Comparison of ENCODE assay signal across 8 mouse cellular contexts in the genomic region with DNA sequence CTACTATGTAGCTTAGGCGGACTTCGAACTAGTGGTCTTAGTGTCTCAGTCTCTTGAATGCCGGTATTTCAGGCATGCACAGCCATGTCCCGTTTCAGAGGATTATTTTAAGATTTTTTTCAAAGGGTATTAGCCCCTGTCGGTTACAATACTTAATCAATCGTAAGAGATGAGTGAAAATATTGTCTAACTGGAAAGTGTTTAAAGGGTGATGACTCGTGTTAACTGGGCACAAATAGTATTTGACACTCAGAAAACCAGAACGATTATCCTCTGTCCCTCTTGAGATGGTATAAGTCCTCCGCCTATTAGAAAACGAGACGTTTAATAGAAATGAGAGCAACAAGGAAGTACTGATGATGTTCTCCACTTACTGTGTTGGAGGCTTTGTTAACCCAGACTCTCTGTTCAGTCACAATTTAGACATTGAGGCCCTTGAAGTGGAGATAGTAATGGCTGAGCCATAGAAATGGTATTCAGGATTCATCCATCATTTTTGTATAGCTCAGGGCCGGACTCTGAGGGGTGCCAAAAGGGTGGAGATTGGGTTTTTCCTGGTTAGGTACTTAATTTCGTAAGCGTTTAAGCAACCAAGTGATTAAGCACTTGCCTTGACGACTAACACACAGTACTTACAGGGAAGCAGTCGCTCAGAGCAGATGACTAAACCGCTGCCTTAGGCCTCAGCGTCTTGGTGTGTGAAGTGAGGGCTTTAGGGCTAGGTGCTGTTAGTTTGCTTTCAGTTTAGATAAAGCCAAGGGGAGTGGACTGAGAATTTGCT. TPM values are rescaled to one million over a fixed set of nuclear protein-coding genes. Genes with fewer than 3 reads are reported as not detected.
DNase-seq lines count a peak whose midpoint lies in the region; ATAC-seq and TF ChIP-seq lines count a peak whose summit lies in the region.

No protein-coding gene starts in this region.

- H3K36me3 ChIP-seq in neural tube, embryonic 11.5 days (ENCODE audit: control insufficient read depth, insufficient read depth, low read length) = no peaks in the 10 kb centered on the region
- H3K36me3 ChIP-seq in heart, postnatal 0 days (replicated peaks; ENCODE audit: control insufficient read depth, insufficient read depth, low read length) = no peaks in the 10 kb centered on the region
- H3K36me3 ChIP-seq in liver, embryonic 11.5 days (ENCODE audit: control insufficient read depth, insufficient read depth, low read length) = no peaks in the 10 kb centered on the region
- H3K36me3 ChIP-seq in neural tube, embryonic 13.5 days = no peaks in the 10 kb centered on the region

- TF ChIP-seq CTCF in heart, postnatal 0 days (IDR thresholded peaks at IDR 0.05; ENCODE audit: low read depth) = no peak

- no peaks in the 10 kb centered on the region for H3K27me3 ChIP-seq in neural tube, embryonic 11.5 days (ENCODE audit: control insufficient read depth, insufficient read depth, low read length)
- no peaks in the 10 kb centered on the region for H3K27me3 ChIP-seq in heart, postnatal 0 days (ENCODE audit: control insufficient read depth, insufficient read depth, low read length)
- no peaks in the 10 kb centered on the region for H3K27me3 ChIP-seq in liver, embryonic 11.5 days (replicated peaks; ENCODE audit: control insufficient read depth, insufficient read depth, low read length)
- H3K27me3 ChIP-seq in neural tube, embryonic 13.5 days = no peaks in the 10 kb centered on the region

- DNase-seq in neural tube, embryonic 11.5 days (ENCODE audit: low spot score) = peak; percentile 15
- DNase-seq in neural tube, embryonic 10.5 days (ENCODE audit: extremely low spot score, low spot score) = no peak
- no peak for DNase-seq in heart, postnatal 0 days (ENCODE audit: low spot score)
- DNase-seq in liver, embryonic 11.5 days (ENCODE audit: low spot score) = no peak
- DNase-seq in left cerebral cortex, adult 11 months (ENCODE audit: low spot score) = no peak
- DNase-seq in left cerebral cortex, postnatal 10 days (ENCODE audit: extremely low spot score in 1 of 2, low spot score in 2 of 2) = no peak

- H3K4me1 ChIP-seq in neural tube, embryonic 11.5 days (ENCODE audit: control insufficient read depth, insufficient read depth, low read length) = peaks cover 17% of the 10 kb centered on the region
- peaks cover 29% of the 10 kb centered on the region for H3K4me1 ChIP-seq in heart, postnatal 0 days (ENCODE audit: control insufficient read depth, insufficient read depth)
- peaks cover 20% of the 10 kb centered on the region for H3K4me1 ChIP-seq in liver, embryonic 11.5 days (replicated peaks; ENCODE audit: control insufficient read depth, insufficient read depth, low read length)
- peaks cover 58% of the 10 kb centered on the region for H3K4me1 ChIP-seq in neural tube, embryonic 13.5 days (replicated peaks)

- 1% methylated on average over 18 of the region's 18 CpGs for WGBS in neural tube, embryonic 11.5 days
- WGBS in heart, postnatal 0 days = under 1% methylated on average over 18 of the region's 18 CpGs
- under 1% methylated on average over 18 of the region's 18 CpGs for WGBS in liver, embryonic 11.5 days
- WGBS in neural tube, embryonic 13.5 days = under 1% methylated on average over 18 of the region's 18 CpGs

- no peak for ATAC-seq in neural tube, embryonic 11.5 days (ENCODE audit: insufficient read depth, low FRiP score, low TSS enrichment)
- ATAC-seq in common myeloid progenitor, adult 5-6 weeks (replicated peaks; ENCODE audit: low read depth, poor library complexity, severe bottlenecking) = 0 out of 2 replicates have a peak, but pooled peaks have one; percentile 10
- ATAC-seq in heart, postnatal 0 days (ENCODE audit: insufficient read depth, low read depth) = no peak
- no peak for ATAC-seq in liver, embryonic 11.5 days (replicated peaks; ENCODE audit: low FRiP score)
- no peak for ATAC-seq in neural tube, embryonic 13.5 days (ENCODE audit: low read depth)

- no peaks in the 10 kb centered on the region for H3K9me3 ChIP-seq in neural tube, embryonic 11.5 days (ENCODE audit: control insufficient read depth, low read length)
- no peaks in the 10 kb centered on the region for H3K9me3 ChIP-seq in heart, postnatal 0 days (replicated peaks; ENCODE audit: control insufficient read depth, low read length)
- no peaks in the 10 kb centered on the region for H3K9me3 ChIP-seq in liver, embryonic 11.5 days (ENCODE audit: control insufficient read depth, low read length)
- no peaks in the 10 kb centered on the region for H3K9me3 ChIP-seq in neural tube, embryonic 13.5 days

- intact Hi-C loops in left cerebral cortex, postnatal 10 days (cut with DNase I) = no loop called here

- no peak overlapping the region for H3K27ac ChIP-seq in neural tube, embryonic 11.5 days (ENCODE audit: low read depth, low read length)
- peak overlapping the region; percentile 100; the same call in 1 of the 2 replicates for H3K27ac ChIP-seq in heart, postnatal 0 days (ENCODE audit: low read depth)
- H3K27ac ChIP-seq in liver, embryonic 11.5 days (ENCODE audit: low read depth, low read length) = no peak overlapping the region
- no peak overlapping the region for H3K27ac ChIP-seq in neural tube, embryonic 13.5 days (replicated peaks)

- H3K4me3 ChIP-seq in neural tube, embryonic 11.5 days (ENCODE audit: low read depth, low read length) = peak overlapping the region; percentile 97
- H3K4me3 ChIP-seq in heart, postnatal 0 days (ENCODE audit: low read depth, low read length) = peak overlapping the region; percentile 89
- H3K4me3 ChIP-seq in liver, embryonic 11.5 days (ENCODE audit: low read depth, low read length) = peak overlapping the region; percentile 98
- peak overlapping the region; percentile 87 for H3K4me3 ChIP-seq in neural tube, embryonic 13.5 days

- H3K4me2 ChIP-seq in neural tube, embryonic 11.5 days (ENCODE audit: low read depth) = peak overlapping the region; percentile 87
- H3K4me2 ChIP-seq in heart, postnatal 0 days (ENCODE audit: low read depth, low read length) = peak overlapping the region; percentile 89
- peak overlapping the region; percentile 97 for H3K4me2 ChIP-seq in liver, embryonic 11.5 days
- peak overlapping the region; percentile 92 for H3K4me2 ChIP-seq in neural tube, embryonic 13.5 days

- TF ChIP-seq EP300 in heart, postnatal 0 days (IDR thresholded peaks at IDR 0.05; ENCODE audit: low read depth) = no peak

- H3K9ac ChIP-seq in neural tube, embryonic 11.5 days (ENCODE audit: low read length) = peak overlapping the region; percentile 97
- peak overlapping the region; percentile 98 for H3K9ac ChIP-seq in heart, postnatal 0 days (replicated peaks; ENCODE audit: low read depth, low read length)
- H3K9ac ChIP-seq in liver, embryonic 11.5 days (ENCODE audit: low read depth, low read length) = peak overlapping the region; percentile 99
- H3K9ac ChIP-seq in neural tube, embryonic 13.5 days = peak overlapping the region; percentile 99

RNA-seq across cellular contexts. Expression of a gene that starts 2.4 kb away (rescaled TPM):
- 5.6 and 6.2 TPM in 2 replicates for polyA plus RNA-seq in neural tube, embryonic 11.5 days (2014; fragmentation: Nextera tagmentation; extraction: Ambion mirVana)
- total RNA-seq in common myeloid progenitor, adult 5-6 weeks (2017) = 55.4 and 75.5 TPM in 2 replicates
- total RNA-seq in heart, postnatal 0 days (2014; rRNA removed; ENCODE audit: low replicate concordance) = 14.3 and 17.8 TPM in 2 replicates
- polyA plus RNA-seq in heart, postnatal 0 days (2015; fragmentation: Nextera tagmentation; extraction: Ambion mirVana) = 2.6 and 3.0 TPM in 2 replicates
- polyA plus RNA-seq in liver, embryonic 11.5 days (2014; fragmentation: Nextera tagmentation; extraction: Ambion mirVana) = 4.7 and 4.9 TPM in 2 replicates
- polyA plus RNA-seq in neural tube, embryonic 13.5 days (2015; fragmentation: Nextera tagmentation; extraction: Ambion mirVana) = 4.8 TPM in 2 replicates
- 10 to 100 TPM; 58.1 to 58.3 TPM for total RNA-seq in left cerebral cortex, postnatal 10 days (2021)

RNA-seq across cellular contexts. Expression of a gene that starts 41.6 kb away (rescaled TPM):
- 14.1 and 15.0 TPM in 2 replicates for polyA plus RNA-seq in neural tube, embryonic 11.5 days (2014; fragmentation: Nextera tagmentation; extraction: Ambion mirVana)
- total RNA-seq in common myeloid progenitor, adult 5-6 weeks (2017) = 13.6 and 17.5 TPM in 2 replicates
- 80.8 and 80.9 TPM in 2 replicates for total RNA-seq in heart, postnatal 0 days (2014; rRNA removed; ENCODE audit: low replicate concordance)
- polyA plus RNA-seq in heart, postnatal 0 days (2015; fragmentation: Nextera tagmentation; extraction: Ambion mirVana) = 30.5 and 32.2 TPM in 2 replicates
- 8.7 and 10.2 TPM in 2 replicates for polyA plus RNA-seq in liver, embryonic 11.5 days (2014; fragmentation: Nextera tagmentation; extraction: Ambion mirVana)
- polyA plus RNA-seq in neural tube, embryonic 13.5 days (2015; fragmentation: Nextera tagmentation; extraction: Ambion mirVana) = 21.3 and 21.4 TPM in 2 replicates
- total RNA-seq in left cerebral cortex, postnatal 10 days (2021) = 10 to 100 TPM; 54.1 to 56.4 TPM
